Mouse (Mus musculus) left cerebral cortex, adult 9 months (tissue): ENCODE measurements around the gene Pacs2.
A peak's percentile ranks its signal among the peaks of the same experiment; 100 is the strongest.

Source experiments
- DNase-seq, 2 experiments: peaks; one replicate each; pipeline ENCODE4 v3.0.0; 2022; ENCODE audit warnings: low spot score in 2 of 2

The Pacs2 gene

GRCm38 (mm10) chr12:113042543-113042942 lies 28.2 kb downstream of the Pacs2 start:
- DNase-seq, result no peak

- peak in 1 of 2 experiments; percentile 56 for DNase-seq
Measured at GRCm38 (mm10) chr12:113044916-113045677, 30.8 kb downstream of the Pacs2 start.

- no peak for DNase-seq
Measured at GRCm38 (mm10) chr12:113046861-113047260, 32.6 kb downstream of the Pacs2 start.

- DNase-seq, result no peak
Measured at GRCm38 (mm10) chr12:113048103-113048502, 33.8 kb downstream of the Pacs2 start.

GRCm38 (mm10) chr12:113049836-113050235 lies 35.5 kb downstream of the Pacs2 start:
- no peak for DNase-seq

GRCm38 (mm10) chr12:113050671-113051070 lies 36.4 kb downstream of the Pacs2 start:
- DNase-seq, result no peak

GRCm38 (mm10) chr12:113051628-113052403 lies 37.5 kb downstream of the Pacs2 start:
- no peak for DNase-seq

GRCm38 (mm10) chr12:113056089-113056488 lies 41.8 kb downstream of the Pacs2 start:
- DNase-seq, result no peak

GRCm38 (mm10) chr12:113060178-113060577 lies 45.9 kb downstream of the Pacs2 start:
- no peak for DNase-seq

- DNase-seq, result no peak
Measured at GRCm38 (mm10) chr12:113061606-113062005, 47.3 kb downstream of the Pacs2 start.

- DNase-seq, result no peak
Measured at GRCm38 (mm10) chr12:113062201-113062600, 47.9 kb downstream of the Pacs2 start.

- no peak for DNase-seq
Measured at GRCm38 (mm10) chr12:113063700-113064099, 49.4 kb downstream of the Pacs2 start.

GRCm38 (mm10) chr12:113068002-113068401 lies 53.7 kb downstream of the Pacs2 start:
- DNase-seq, result no peak

- DNase-seq, result no peak
Measured at GRCm38 (mm10) chr12:113069389-113069788, 55.1 kb downstream of the Pacs2 start.

GRCm38 (mm10) chr12:113071321-113071720 lies 57.0 kb downstream of the Pacs2 start:
- DNase-seq, result no peak

- no peak for DNase-seq
Measured at GRCm38 (mm10) chr12:113071827-113072226, 57.5 kb downstream of the Pacs2 start.

- DNase-seq, result no peak
Measured at GRCm38 (mm10) chr12:113073420-113074328, 59.4 kb downstream of the Pacs2 start.

- DNase-seq, result peak; percentile 77 to 89
Measured at GRCm38 (mm10) chr12:113074329-113075062, 60.2 kb downstream of the Pacs2 start, which contains the start of gene Tex22. Gene Tex22 (plus strand): TSS chr12:113074502.

- peak; percentile 66 to 86 for DNase-seq
Measured at GRCm38 (mm10) chr12:113075063-113075454, 60.8 kb downstream of the Pacs2 start.

GRCm38 (mm10) chr12:113075486-113075885 lies 61.2 kb downstream of the Pacs2 start:
- no peak for DNase-seq

GRCm38 (mm10) chr12:113087276-113087675 lies 73.0 kb downstream of the Pacs2 start:
- DNase-seq, result no peak
